Mouse (Mus musculus) heart, embryonic 10.5 days (tissue): ENCODE data around the gene Dlx4. TPM values are rescaled to one million over a fixed set of nuclear protein-coding genes. Genes with fewer than 3 reads are reported as not detected.

Experiments used
- DNase-seq: peaks from one replicate; pipeline ENCODE4 v3.0.0-alpha.2; 2017; ENCODE audit warnings: low spot score
- H3K27ac ChIP-seq: fragments of 300-500 bp; sonication (generic); 2 replicates; pipeline ENCODE4 v1.5.1; 2016; ENCODE audit warnings: mild to moderate bottlenecking
- H3K27me3 ChIP-seq: fragments of 300-500 bp; sonication (generic); 2 replicates; pipeline ENCODE4 v1.6.1; 2016; ENCODE audit warnings: mild to moderate bottlenecking; ENCODE audit not compliant: poor library complexity, insufficient read depth, severe bottlenecking
- H3K36me3 ChIP-seq: fragments of 300-500 bp; sonication (generic); 2 replicates; pipeline ENCODE4 v1.6.1; 2016; ENCODE audit warnings: mild to moderate bottlenecking, moderate library complexity
- H3K4me1 ChIP-seq: fragments of 300-500 bp; sonication (generic); 2 replicates; pipeline ENCODE4 v1.6.1; 2016; ENCODE audit warnings: mild to moderate bottlenecking
- H3K4me3 ChIP-seq: fragments of 300-500 bp; sonication (generic); 2 replicates; pipeline ENCODE4 v1.5.1; 2016; ENCODE audit warnings: mild to moderate bottlenecking, moderate library complexity
- H3K9me3 ChIP-seq: fragments of 300-500 bp; sonication (generic); 2 replicates; pipeline ENCODE4 v1.6.1; 2016; ENCODE audit warnings: mild to moderate bottlenecking, moderate library complexity
- WGBS: fragments of 180-500 bp; shearing (Covaris S2); methylation state at CpG from one replicate; pipeline ENCODE4 v1.1.7; 2016; 5-methylcytosine and 5-hydroxymethylcytosine counted together
- polyA plus RNA-seq: library from polyadenylated mRNA; unstranded; fragments of >200 nt; fragmentation: Nextera tagmentation; extraction: Ambion mirVana; gene quantifications from 2 replicates; pipeline ENCODE4 v1.2.1, GENCODE M21; 2016

Gene Dlx4
- polyA plus RNA-seq: 0.43 and 1.2 TPM in 2 replicates

GRCm38 (mm10) chr11:95145851-95146403 is at the start of gene Dlx4:
Gene Dlx4, minus strand, starts transcription at chr11:95146263.
- no peak for DNase-seq
- H3K4me1 ChIP-seq: peaks cover 33% of the 10 kb centered on the region
- no peaks in the 10 kb centered on the region for H3K9me3 ChIP-seq
- under 1% methylated on average over 48 of the region's 48 CpGs for WGBS
- peaks cover 100% of the 10 kb centered on the region for H3K27me3 ChIP-seq
- no peaks in the 10 kb centered on the region for H3K36me3 ChIP-seq
- H3K27ac ChIP-seq: peak within 1 kb of the TSS; percentile 70
- peak within 1 kb of the TSS; percentile 64 for H3K4me3 ChIP-seq

- Histone ChIP-seq H3K27me3 (peaks cover 87% of the 10 kb centered on the region), H3K9me3 (no peaks in the 10 kb centered on the region), H3K4me1 (peaks cover 34% of the 10 kb centered on the region), H3K4me3 (no peak overlapping the region), H3K36me3 (no peaks in the 10 kb centered on the region), H3K27ac (peak overlapping the region; percentile 7; the same call in 1 of the 2 replicates)
- WGBS: 50% methylated on average over 11 of the region's 11 CpGs
- no peak for DNase-seq
Observed at GRCm38 (mm10) chr11:95189863-95190262, 43.8 kb upstream of the Dlx4 start.

DNA sequence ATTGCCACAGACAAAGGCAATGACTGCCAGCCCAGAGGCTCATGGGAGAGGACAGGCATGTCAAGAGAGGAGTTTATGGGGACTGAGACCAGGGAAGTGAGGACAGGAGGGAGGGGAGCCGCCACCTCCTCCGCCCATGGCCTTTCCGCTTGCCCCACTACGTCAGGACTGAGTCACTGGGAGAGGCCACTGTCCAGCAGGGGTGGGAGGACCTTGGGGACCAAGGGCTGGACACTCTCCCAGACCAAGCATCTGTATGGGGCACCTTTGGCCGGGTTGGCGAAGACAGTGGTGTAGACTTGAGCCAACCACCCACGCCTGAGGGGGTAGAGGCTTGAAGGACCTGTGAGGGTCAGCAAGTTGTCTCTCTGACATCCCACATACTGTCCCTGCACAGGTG is 40.8 kb upstream of the Dlx4 start:
- Histone ChIP-seq H3K27ac (no peak overlapping the region), H3K4me1 (peaks cover 51% of the 10 kb centered on the region), H3K36me3 (no peaks in the 10 kb centered on the region), H3K27me3 (peaks cover 89% of the 10 kb centered on the region), H3K9me3 (no peaks in the 10 kb centered on the region), H3K4me3 (no peak overlapping the region)
- WGBS: 86% methylated on average over 7 of the region's 7 CpGs
- no peak for DNase-seq

DNA sequence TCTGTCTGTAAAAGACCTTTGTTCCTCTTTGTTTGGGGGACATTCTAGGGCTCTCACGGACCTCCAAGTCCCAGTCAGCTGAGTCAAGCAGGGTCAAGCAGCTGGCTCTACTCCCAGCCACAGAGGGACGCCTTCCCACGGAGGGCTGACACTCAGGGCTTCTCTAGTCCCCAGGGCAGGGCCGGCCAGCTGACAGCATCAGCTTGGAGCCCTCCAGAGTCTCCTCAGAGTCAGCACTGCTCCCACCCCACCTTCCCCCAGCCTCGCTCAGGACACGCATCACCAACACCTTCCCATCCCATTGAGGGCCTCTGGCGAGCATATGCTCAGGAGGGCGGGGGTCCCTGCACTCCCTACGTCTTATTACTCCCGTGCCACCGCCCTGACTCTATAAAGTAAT is 39.6 kb upstream of the Dlx4 start:
- DNase-seq: no peak
- Histone ChIP-seq H3K27ac (peak overlapping the region; percentile 36; the same call in 1 of the 2 replicates), H3K36me3 (no peaks in the 10 kb centered on the region), H3K9me3 (no peaks in the 10 kb centered on the region), H3K4me1 (peaks cover 51% of the 10 kb centered on the region), H3K27me3 (peaks cover 87% of the 10 kb centered on the region), H3K4me3 (no peak overlapping the region)
- 19% methylated on average over 11 of the region's 11 CpGs for WGBS

DNA sequence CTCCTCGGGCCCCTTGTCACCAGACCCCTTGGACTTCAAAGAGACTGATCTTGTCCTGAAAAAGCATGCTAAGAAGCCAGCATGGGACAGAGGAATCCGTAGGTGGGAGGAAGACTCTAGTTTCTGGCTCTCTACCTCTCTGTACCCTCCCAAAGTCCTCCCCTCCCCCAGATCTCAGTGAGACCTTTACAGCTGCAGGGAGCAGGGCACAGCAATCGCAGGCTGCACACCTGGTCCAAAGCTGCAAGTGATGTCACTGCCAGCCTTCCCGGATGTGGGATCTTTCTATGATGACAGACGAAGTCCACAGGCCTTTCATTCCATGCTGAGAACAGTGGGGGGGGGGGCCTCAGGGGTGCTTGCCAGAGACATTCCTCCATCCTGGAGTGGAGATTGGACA is 38.5 kb upstream of the Dlx4 start:
- no peak overlapping the region for H3K27ac ChIP-seq
- H3K4me3 ChIP-seq: no peak overlapping the region
- no peaks in the 10 kb centered on the region for H3K36me3 ChIP-seq
- DNase-seq: no peak
- peaks cover 48% of the 10 kb centered on the region for H3K4me1 ChIP-seq
- 6% methylated on average over 5 of the region's 5 CpGs for WGBS
- no peaks in the 10 kb centered on the region for H3K9me3 ChIP-seq
- peaks cover 85% of the 10 kb centered on the region for H3K27me3 ChIP-seq

- WGBS: 57% methylated on average over 12 of the region's 12 CpGs
- Histone ChIP-seq H3K27me3 (peaks cover 62% of the 10 kb centered on the region), H3K9me3 (no peaks in the 10 kb centered on the region), H3K36me3 (no peaks in the 10 kb centered on the region), H3K4me3 (no peak overlapping the region), H3K4me1 (peaks cover 26% of the 10 kb centered on the region), H3K27ac (peak overlapping the region; percentile 37; the same call in 1 of the 2 replicates)
- no peak for DNase-seq
Observed at GRCm38 (mm10) chr11:95179311-95179710, 33.2 kb upstream of the Dlx4 start.

GRCm38 (mm10) chr11:95165857-95166256 is 19.8 kb upstream of the Dlx4 start:
- Histone ChIP-seq H3K27me3 (peaks cover 37% of the 10 kb centered on the region), H3K9me3 (no peaks in the 10 kb centered on the region), H3K4me1 (peaks cover 6% of the 10 kb centered on the region; the same call in 1 of the 2 replicates), H3K36me3 (no peaks in the 10 kb centered on the region), H3K4me3 (no peak overlapping the region), H3K27ac (no peak overlapping the region)
- WGBS: 75% methylated on average over 5 of the region's 5 CpGs
- DNase-seq: no peak

DNA sequence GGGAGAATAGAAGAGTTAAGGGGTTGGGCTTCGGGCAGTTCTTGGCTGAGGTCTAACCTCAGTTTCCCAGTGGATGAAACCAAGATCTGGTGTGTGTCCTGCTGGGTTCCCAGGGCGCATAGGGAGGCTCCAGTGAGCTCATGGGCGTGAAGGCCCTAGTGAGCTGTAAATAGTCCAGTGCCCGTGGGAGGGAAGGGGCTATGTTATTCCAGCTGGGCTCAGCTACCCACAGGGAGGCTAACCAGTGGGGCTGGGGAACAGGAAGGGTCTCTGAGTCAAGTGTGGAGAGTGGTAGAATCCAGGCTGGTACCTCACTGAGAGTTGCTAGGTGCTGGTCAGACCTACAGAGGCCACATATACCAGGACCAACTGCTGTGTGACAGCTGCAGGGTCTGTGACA is 15.6 kb upstream of the Dlx4 start:
- Histone ChIP-seq H3K4me1 (peaks cover 6% of the 10 kb centered on the region; the same call in 1 of the 2 replicates), H3K27ac (no peak overlapping the region), H3K9me3 (no peaks in the 10 kb centered on the region), H3K27me3 (peaks cover 56% of the 10 kb centered on the region), H3K36me3 (no peaks in the 10 kb centered on the region), H3K4me3 (no peak overlapping the region)
- 66% methylated on average over 4 of the region's 4 CpGs for WGBS
- DNase-seq: no peak

DNA sequence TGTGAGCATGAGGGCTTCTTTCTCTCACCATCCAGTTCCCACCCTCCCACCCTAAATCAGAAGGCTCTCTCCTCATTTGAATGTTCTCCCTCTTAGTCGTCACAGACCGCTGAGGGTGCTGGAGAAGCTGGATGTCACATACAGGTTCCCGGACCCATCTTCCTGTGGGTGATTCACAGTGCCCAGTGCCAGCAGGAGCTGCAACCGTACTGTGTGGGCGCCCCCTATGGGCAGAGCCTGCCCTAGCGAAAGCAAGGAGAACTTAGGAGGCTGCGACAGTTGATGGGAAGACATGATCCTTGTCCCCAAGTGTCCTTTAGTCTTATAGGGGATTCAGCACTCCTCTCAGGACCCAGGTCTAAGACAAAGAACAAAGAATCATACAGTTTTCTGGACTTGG is 14.6 kb upstream of the Dlx4 start:
- Histone ChIP-seq H3K4me1 (peaks cover 2% of the 10 kb centered on the region; the same call in 1 of the 2 replicates), H3K27ac (no peak overlapping the region), H3K27me3 (peaks cover 63% of the 10 kb centered on the region), H3K4me3 (no peak overlapping the region), H3K36me3 (no peaks in the 10 kb centered on the region), H3K9me3 (no peaks in the 10 kb centered on the region)
- 40% methylated on average over 7 of the region's 7 CpGs for WGBS
- no peak for DNase-seq

DNA sequence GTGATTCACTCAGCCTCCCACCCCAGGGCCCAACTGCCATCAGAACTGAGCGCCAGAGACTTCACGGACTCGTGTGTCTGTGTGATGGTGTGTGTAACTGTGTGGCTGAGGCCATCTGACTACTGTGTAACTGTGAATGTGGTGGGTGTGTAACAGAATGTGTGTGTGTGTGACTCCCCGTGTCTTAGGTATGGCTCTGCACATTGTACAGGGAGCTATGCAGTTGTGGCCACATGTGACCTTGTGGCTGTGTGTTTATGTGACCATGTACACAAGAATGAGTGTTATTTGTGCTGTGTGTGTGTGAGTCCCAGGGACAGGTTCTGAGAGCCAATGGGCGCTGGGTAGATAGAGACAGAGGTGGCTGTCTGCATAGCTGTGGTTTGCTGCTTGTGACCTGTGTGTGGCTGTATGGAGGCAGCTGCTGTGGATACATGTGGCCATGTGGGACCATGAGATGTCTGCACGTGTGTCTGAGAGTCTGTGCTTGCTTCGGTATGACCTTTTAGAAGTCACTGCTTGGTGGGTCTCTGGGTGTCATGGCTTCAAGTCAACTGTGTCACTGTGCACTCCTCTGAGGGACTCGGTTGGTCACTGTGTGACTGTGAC is 13.8 kb upstream of the Dlx4 start:
- Histone ChIP-seq H3K4me1 (no peaks in the 10 kb centered on the region), H3K36me3 (no peaks in the 10 kb centered on the region), H3K9me3 (no peaks in the 10 kb centered on the region), H3K4me3 (no peak overlapping the region), H3K27me3 (peaks cover 71% of the 10 kb centered on the region), H3K27ac (no peak overlapping the region)
- WGBS: 77% methylated on average over 8 of the region's 8 CpGs
- DNase-seq: no peak

- Histone ChIP-seq H3K27me3 (peaks cover 83% of the 10 kb centered on the region), H3K4me1 (no peaks in the 10 kb centered on the region; the same call in 1 of the 2 replicates), H3K4me3 (no peak overlapping the region), H3K27ac (no peak overlapping the region), H3K36me3 (no peaks in the 10 kb centered on the region), H3K9me3 (no peaks in the 10 kb centered on the region)
- WGBS: 67% methylated on average over 5 of the region's 5 CpGs
- no peak for DNase-seq
Observed at GRCm38 (mm10) chr11:95157872-95158271, 11.8 kb upstream of the Dlx4 start.

GRCm38 (mm10) chr11:95157356-95157755 is 11.3 kb upstream of the Dlx4 start:
- no peaks in the 10 kb centered on the region for H3K36me3 ChIP-seq
- 54% methylated on average over 5 of the region's 5 CpGs for WGBS
- H3K9me3 ChIP-seq: no peaks in the 10 kb centered on the region
- no peak for DNase-seq
- H3K4me3 ChIP-seq: no peak overlapping the region
- H3K27ac ChIP-seq: no peak overlapping the region
- no peaks in the 10 kb centered on the region; the same call in 1 of the 2 replicates for H3K4me1 ChIP-seq
- peaks cover 84% of the 10 kb centered on the region for H3K27me3 ChIP-seq

GRCm38 (mm10) chr11:95155511-95155910 is 9.4 kb upstream of the Dlx4 start:
- Histone ChIP-seq H3K27ac (no peak overlapping the region), H3K4me1 (peaks cover 10% of the 10 kb centered on the region), H3K36me3 (no peaks in the 10 kb centered on the region), H3K4me3 (no peak overlapping the region), H3K27me3 (peaks cover 89% of the 10 kb centered on the region), H3K9me3 (no peaks in the 10 kb centered on the region)
- 74% methylated on average over 2 of the region's 2 CpGs for WGBS
- no peak for DNase-seq
